Mouse (Mus musculus): ENCODE results near the gene Abhd14a. TPM values are rescaled to one million over a fixed set of nuclear protein-coding genes. Genes with fewer than 3 reads are reported as not detected.

Abhd14a gene
- total RNA-seq, 2 experiments from 2014 or later: 21.3 to 30.2 TPM

Other genes with a start within 250 kb of the Abhd14a start
- 14.3 and 16.9 TPM in 2 replicates for gene Ppm1m, start 247.9 kb downstream of the Abhd14a start, total RNA-seq (2015)
- 15.5 and 23.7 TPM in 2 replicates for gene Ppm1m, start 247.9 kb downstream of the Abhd14a start, total RNA-seq (2017)
- gene Twf2, start 244.6 kb downstream of the Abhd14a start, total RNA-seq (2015): 45.1 and 46.4 TPM in 2 replicates
- 67.5 and 80.6 TPM in 2 replicates for gene Twf2, start 244.6 kb downstream of the Abhd14a start, total RNA-seq (2017)
- gene Tlr9, start 225.1 kb downstream of the Abhd14a start, total RNA-seq (2015): 2.2 and 4.5 TPM in 2 replicates
- gene Tlr9, start 225.1 kb downstream of the Abhd14a start, total RNA-seq (2017): 0.37 and 0.46 TPM in 2 replicates
- gene Alas1, start 199.0 kb downstream of the Abhd14a start, total RNA-seq (2015): 559 and 576 TPM in 2 replicates
- gene Alas1, start 199.0 kb downstream of the Abhd14a start, total RNA-seq (2017): 961 and 988 TPM in 2 replicates
- 38.9 and 50.1 TPM in 2 replicates for gene Poc1a, start 166.6 kb downstream of the Abhd14a start, total RNA-seq (2015)
- gene Poc1a, start 166.6 kb downstream of the Abhd14a start, total RNA-seq (2017): 33.2 and 43.8 TPM in 2 replicates
- gene Dusp7, start 79.0 kb downstream of the Abhd14a start, total RNA-seq (2015): 31.6 and 41.9 TPM in 2 replicates
- gene Dusp7, start 79.0 kb downstream of the Abhd14a start, total RNA-seq (2017): 10.8 and 15.0 TPM in 2 replicates
- 3,403 and 3,618 TPM in 2 replicates for gene Rpl29, start 18.2 kb downstream of the Abhd14a start, total RNA-seq (2015)
- gene Rpl29, start 18.2 kb downstream of the Abhd14a start, total RNA-seq (2017): 1,606 and 1,752 TPM in 2 replicates
- gene Acy1, start 9.4 kb downstream of the Abhd14a start, total RNA-seq (2015): 13.7 TPM in 2 replicates
- gene Acy1, start 9.4 kb downstream of the Abhd14a start, total RNA-seq (2017): 27.2 and 31.3 TPM in 2 replicates
- 15.8 and 19.1 TPM in 2 replicates for gene Abhd14b, start 219 bp downstream of the Abhd14a start, total RNA-seq (2015)
- 8.4 and 11.7 TPM in 2 replicates for gene Abhd14b, start 219 bp downstream of the Abhd14a start, total RNA-seq (2017)
- gene Pcbp4, start 5.6 kb upstream of the Abhd14a start, total RNA-seq (2015): 0.91 and 1.7 TPM in 2 replicates
- 0.96 and 2.7 TPM in 2 replicates for gene Pcbp4, start 5.6 kb upstream of the Abhd14a start, total RNA-seq (2017)
- not detected in 2 replicates for gene Gpr62, start 18.3 kb upstream of the Abhd14a start, total RNA-seq (2015)
- not detected in 2 replicates for gene Gpr62, start 18.3 kb upstream of the Abhd14a start, total RNA-seq (2017)
- gene Rrp9, start 28.3 kb upstream of the Abhd14a start, total RNA-seq (2015): 18.9 and 21.3 TPM in 2 replicates
- gene Rrp9, start 28.3 kb upstream of the Abhd14a start, total RNA-seq (2017): 45.2 and 50.1 TPM in 2 replicates
- 5.9 and 7.0 TPM in 2 replicates for gene Parp3, start 29.3 kb upstream of the Abhd14a start, total RNA-seq (2015)
- gene Parp3, start 29.3 kb upstream of the Abhd14a start, total RNA-seq (2017): 8.0 and 12.1 TPM in 2 replicates
- not detected in 2 replicates for gene Iqcf1, start 52.3 kb upstream of the Abhd14a start, total RNA-seq (2015)
- gene Iqcf1, start 52.3 kb upstream of the Abhd14a start, total RNA-seq (2017): not detected in 2 replicates
- not detected in 2 replicates for gene Iqcf5, start 66.9 kb upstream of the Abhd14a start, total RNA-seq (2015)
- gene Iqcf5, start 66.9 kb upstream of the Abhd14a start, total RNA-seq (2017): not detected in 2 replicates
- gene Iqcf3, start 114.0 kb upstream of the Abhd14a start, total RNA-seq (2015): not detected in 2 replicates
- gene Iqcf3, start 114.0 kb upstream of the Abhd14a start, total RNA-seq (2017): not detected in 2 replicates
- gene Iqcf4, start 123.3 kb upstream of the Abhd14a start, total RNA-seq (2015): not detected in 2 replicates
- gene Iqcf4, start 123.3 kb upstream of the Abhd14a start, total RNA-seq (2017): not detected in 2 replicates
- gene Iqcf6, start 178.9 kb upstream of the Abhd14a start, total RNA-seq (2015): not detected in 2 replicates
- not detected in 2 replicates for gene Iqcf6, start 178.9 kb upstream of the Abhd14a start, total RNA-seq (2017)
- not detected in 2 replicates for gene Grm2, start 208.4 kb upstream of the Abhd14a start, total RNA-seq (2015)
- gene Grm2, start 208.4 kb upstream of the Abhd14a start, total RNA-seq (2017): not detected in 2 replicates
- 12.1 and 14.8 TPM in 2 replicates for gene Tex264, start 238.2 kb upstream of the Abhd14a start, total RNA-seq (2015)
- gene Tex264, start 238.2 kb upstream of the Abhd14a start, total RNA-seq (2017): 19.6 and 21.9 TPM in 2 replicates